ENCODE assay signal across 8 mouse cellular contexts in the genomic region with DNA sequence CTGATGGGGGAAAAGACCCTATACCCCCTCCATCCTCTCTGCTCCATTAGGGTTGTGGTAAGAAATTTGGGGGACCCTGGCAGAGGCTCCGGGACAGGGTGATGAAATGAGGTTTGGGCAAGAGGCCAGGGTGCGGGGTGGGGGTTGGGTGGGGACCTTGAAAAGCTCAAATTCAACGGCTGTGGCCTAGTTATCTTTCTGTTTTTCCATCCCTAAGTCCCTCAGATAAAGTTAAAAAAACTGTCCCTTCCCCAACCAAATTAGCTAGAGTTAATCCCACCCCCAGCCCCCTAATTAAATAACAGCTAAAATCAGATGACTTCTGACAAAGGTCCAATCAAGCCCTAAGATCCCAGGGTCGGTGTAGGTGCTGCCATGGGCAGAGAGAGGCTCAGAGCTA. TPM values are rescaled to one million over a fixed set of nuclear protein-coding genes. Genes with fewer than 3 reads are reported as not detected.
A peak's percentile ranks its signal among the peaks of the same experiment; 100 is the strongest.
DNase-seq lines count a peak whose midpoint lies in the region; ATAC-seq lines count a peak whose summit lies in the region.

No protein-coding gene starts in this region.

- H3K36me3 ChIP-seq in kidney, embryonic 15.5 days, result no peaks in the 10 kb centered on the region
- no peaks in the 10 kb centered on the region for H3K36me3 ChIP-seq in embryonic facial prominence, embryonic 14.5 days (ENCODE audit: control insufficient read depth, insufficient read depth, low read length)
- H3K36me3 ChIP-seq in limb, embryonic 12.5 days, result no peaks in the 10 kb centered on the region
- no peaks in the 10 kb centered on the region for H3K36me3 ChIP-seq in neural tube, embryonic 12.5 days

- H3K9me3 ChIP-seq in kidney, embryonic 15.5 days (replicated peaks), result no peaks in the 10 kb centered on the region
- H3K9me3 ChIP-seq in embryonic facial prominence, embryonic 14.5 days (ENCODE audit: control insufficient read depth, low read length), result no peaks in the 10 kb centered on the region
- no peaks in the 10 kb centered on the region for H3K9me3 ChIP-seq in limb, embryonic 12.5 days
- no peaks in the 10 kb centered on the region for H3K9me3 ChIP-seq in neural tube, embryonic 12.5 days

- 0 out of 2 replicates have a peak overlapping the region, but pooled peaks have one; percentile 84 for H3K27ac ChIP-seq in kidney, embryonic 15.5 days
- H3K27ac ChIP-seq in embryonic facial prominence, embryonic 14.5 days (replicated peaks; ENCODE audit: low read depth, low read length), result peak overlapping the region; percentile 93; the same call in 1 of the 2 replicates
- H3K27ac ChIP-seq in limb, embryonic 12.5 days, result no peak overlapping the region
- no peak overlapping the region for H3K27ac ChIP-seq in neural tube, embryonic 12.5 days

- WGBS in kidney, embryonic 15.5 days, result 45% methylated on average over 4 of the region's 4 CpGs
- WGBS in embryonic facial prominence, embryonic 14.5 days, result 46% methylated on average over 4 of the region's 4 CpGs
- 42% methylated on average over 4 of the region's 4 CpGs for WGBS in limb, embryonic 12.5 days
- 50% methylated on average over 4 of the region's 4 CpGs for WGBS in neural tube, embryonic 12.5 days

- H3K4me2 ChIP-seq in kidney, embryonic 15.5 days, result peak overlapping the region; percentile 83
- H3K4me2 ChIP-seq in embryonic facial prominence, embryonic 14.5 days (ENCODE audit: low read depth, low read length), result peak overlapping the region; percentile 78
- peak overlapping the region; percentile 79 for H3K4me2 ChIP-seq in limb, embryonic 12.5 days
- H3K4me2 ChIP-seq in neural tube, embryonic 12.5 days (replicated peaks), result peak overlapping the region; percentile 96

- peak overlapping the region; percentile 67 for H3K4me3 ChIP-seq in kidney, embryonic 15.5 days (replicated peaks)
- peak overlapping the region; percentile 99 for H3K4me3 ChIP-seq in embryonic facial prominence, embryonic 14.5 days (ENCODE audit: low read depth, low read length)
- H3K4me3 ChIP-seq in limb, embryonic 12.5 days (replicated peaks), result peak overlapping the region; percentile 91
- H3K4me3 ChIP-seq in neural tube, embryonic 12.5 days, result no peak overlapping the region

- H3K9ac ChIP-seq in kidney, embryonic 15.5 days, result peak overlapping the region; percentile 68
- H3K9ac ChIP-seq in embryonic facial prominence, embryonic 14.5 days (ENCODE audit: low read depth, low read length), result peak overlapping the region; percentile 94
- H3K9ac ChIP-seq in limb, embryonic 12.5 days (replicated peaks), result peak overlapping the region; percentile 97
- H3K9ac ChIP-seq in neural tube, embryonic 12.5 days, result no peak overlapping the region

- no peak for DNase-seq in kidney, postnatal 25 days
- no peak for DNase-seq in embryonic facial prominence, embryonic 14.5 days (ENCODE audit: low spot score)
- DNase-seq in thymus, postnatal 36 days, result no peak
- no peak for DNase-seq in kidney, adult 9 months
- no peak for DNase-seq in ovary, postnatal 14 days (ENCODE audit: low spot score)

- 0 out of 2 replicates have a peak, but pooled peaks cover 3% of the 10 kb centered on the region for H3K27me3 ChIP-seq in kidney, embryonic 15.5 days
- no peaks in the 10 kb centered on the region for H3K27me3 ChIP-seq in embryonic facial prominence, embryonic 14.5 days (replicated peaks; ENCODE audit: control insufficient read depth, insufficient read depth, low read length)
- no peaks in the 10 kb centered on the region for H3K27me3 ChIP-seq in limb, embryonic 12.5 days
- H3K27me3 ChIP-seq in neural tube, embryonic 12.5 days (replicated peaks), result peaks cover 18% of the 10 kb centered on the region

- no peak for ATAC-seq in kidney, embryonic 15.5 days (replicated peaks; ENCODE audit: low FRiP score)
- no peak for ATAC-seq in embryonic facial prominence, embryonic 14.5 days (ENCODE audit: low read depth)
- no peak for ATAC-seq in limb, embryonic 12.5 days (ENCODE audit: insufficient number of reproducible peaks, insufficient read depth, low FRiP score, low TSS enrichment, low read depth)
- ATAC-seq in neural tube, embryonic 12.5 days (ENCODE audit: low FRiP score, low read depth), result no peak

- peaks cover 41% of the 10 kb centered on the region for H3K4me1 ChIP-seq in kidney, embryonic 15.5 days
- H3K4me1 ChIP-seq in embryonic facial prominence, embryonic 14.5 days (ENCODE audit: control insufficient read depth, insufficient read depth, low read length), result peaks cover 17% of the 10 kb centered on the region
- peaks cover 24% of the 10 kb centered on the region for H3K4me1 ChIP-seq in limb, embryonic 12.5 days (replicated peaks)
- peaks cover 13% of the 10 kb centered on the region for H3K4me1 ChIP-seq in neural tube, embryonic 12.5 days

RNA-seq across cellular contexts. Expression of gene Itga5, which starts 1.8 kb away (rescaled TPM):
- 32.8 and 41.3 TPM in 2 replicates for polyA plus RNA-seq in kidney, embryonic 15.5 days (2015; fragmentation: Nextera tagmentation; extraction: Ambion mirVana)
- 63.4 TPM in 2 replicates for polyA plus RNA-seq in embryonic facial prominence, embryonic 14.5 days (2014; fragmentation: Nextera tagmentation; extraction: Ambion mirVana)
- 45.1 and 50.5 TPM in 2 replicates for polyA plus RNA-seq in limb, embryonic 12.5 days (2016; fragmentation: Nextera tagmentation; extraction: Ambion mirVana)
- 19.1 and 19.9 TPM in 2 replicates for polyA plus RNA-seq in neural tube, embryonic 12.5 days (2016; fragmentation: Nextera tagmentation; extraction: Ambion mirVana)

RNA-seq across cellular contexts. Expression of gene Zfp385a, which starts 24.9 kb away (rescaled TPM):
- 12.5 and 14.4 TPM in 2 replicates for polyA plus RNA-seq in kidney, embryonic 15.5 days (2015; fragmentation: Nextera tagmentation; extraction: Ambion mirVana)
- 18.4 and 19.0 TPM in 2 replicates for polyA plus RNA-seq in embryonic facial prominence, embryonic 14.5 days (2014; fragmentation: Nextera tagmentation; extraction: Ambion mirVana)
- 11.2 and 13.3 TPM in 2 replicates for polyA plus RNA-seq in limb, embryonic 12.5 days (2016; fragmentation: Nextera tagmentation; extraction: Ambion mirVana)
- polyA plus RNA-seq in neural tube, embryonic 12.5 days (2016; fragmentation: Nextera tagmentation; extraction: Ambion mirVana), result 20.2 and 20.9 TPM in 2 replicates

RNA-seq across cellular contexts. Expression of gene Gpr84, which starts 54.3 kb away (rescaled TPM):
- polyA plus RNA-seq in kidney, embryonic 15.5 days (2015; fragmentation: Nextera tagmentation; extraction: Ambion mirVana), result 0.42 and 0.48 TPM in 2 replicates
- 0.13 and 0.47 TPM in 2 replicates for polyA plus RNA-seq in embryonic facial prominence, embryonic 14.5 days (2014; fragmentation: Nextera tagmentation; extraction: Ambion mirVana)
- polyA plus RNA-seq in limb, embryonic 12.5 days (2016; fragmentation: Nextera tagmentation; extraction: Ambion mirVana), result 0.31 and 0.44 TPM in 2 replicates
- 0.25 and 0.29 TPM in 2 replicates for polyA plus RNA-seq in neural tube, embryonic 12.5 days (2016; fragmentation: Nextera tagmentation; extraction: Ambion mirVana)

Comparison
In these comparisons a context has a peak if more than half of its experiments do, and no peak if none do; other contexts are left out.
1. H3K27ac ChIP-seq: peak in kidney, embryonic 15.5 days (single experiment) and embryonic facial prominence, embryonic 14.5 days (single experiment); none in limb, embryonic 12.5 days (single experiment) and neural tube, embryonic 12.5 days (single experiment).
2. Peak in every context shown above with its lines, with median percentiles within 50 percentile points of each other: H3K4me2 ChIP-seq.